Mouse (Mus musculus): ENCODE measurements around the gene Lrrc27. TPM values are rescaled to one million over a fixed set of nuclear protein-coding genes. Genes with fewer than 3 reads are reported as not detected.

Gene Lrrc27
- polyA plus RNA-seq, 1 experiment from 2014 or later: 3.0 TPM

GRCm38 (mm10) chr7:139246086-139246485 is 33.3 kb downstream of the Lrrc27 start:
- no peak overlapping the region for H3K4me3 ChIP-seq (replicated peaks)
- H3K36me3 ChIP-seq: no peaks in the 10 kb centered on the region
- 0 out of 2 replicates have a peak overlapping the region, but pooled peaks have one; percentile 34 for H3K27ac ChIP-seq (replicated peaks)
- H3K27me3 ChIP-seq: no peaks in the 10 kb centered on the region
- H3K9ac ChIP-seq: no peak overlapping the region
- peaks cover 48% of the 10 kb centered on the region for H3K4me1 ChIP-seq
- 58% methylated on average over 5 of the region's 5 CpGs for WGBS
- H3K4me2 ChIP-seq (replicated peaks): no peak overlapping the region
- no peak for ATAC-seq (ENCODE audit: insufficient number of reproducible peaks, low FRiP score, low TSS enrichment, low read depth)
- H3K9me3 ChIP-seq (replicated peaks): no peaks in the 10 kb centered on the region

- H3K4me1 ChIP-seq: peaks cover 59% of the 10 kb centered on the region
- H3K9me3 ChIP-seq (replicated peaks): no peaks in the 10 kb centered on the region
- H3K9ac ChIP-seq: peak overlapping the region; percentile 75; the same call in 1 of the 2 replicates
- peak overlapping the region; percentile 68 for H3K4me3 ChIP-seq (replicated peaks)
- ATAC-seq (ENCODE audit: insufficient number of reproducible peaks, low FRiP score, low TSS enrichment, low read depth): peak; percentile 35; the same call in 1 of the 2 replicates
- H3K4me2 ChIP-seq (replicated peaks): peak overlapping the region; percentile 89
- H3K36me3 ChIP-seq: no peaks in the 10 kb centered on the region
- H3K27me3 ChIP-seq: no peaks in the 10 kb centered on the region
- peak overlapping the region; percentile 86 for H3K27ac ChIP-seq (replicated peaks)
- 6% methylated on average over 38 of the region's 38 CpGs for WGBS
Measured at GRCm38 (mm10) chr7:139246931-139247880, 34.4 kb downstream of the Lrrc27 start.

DNA sequence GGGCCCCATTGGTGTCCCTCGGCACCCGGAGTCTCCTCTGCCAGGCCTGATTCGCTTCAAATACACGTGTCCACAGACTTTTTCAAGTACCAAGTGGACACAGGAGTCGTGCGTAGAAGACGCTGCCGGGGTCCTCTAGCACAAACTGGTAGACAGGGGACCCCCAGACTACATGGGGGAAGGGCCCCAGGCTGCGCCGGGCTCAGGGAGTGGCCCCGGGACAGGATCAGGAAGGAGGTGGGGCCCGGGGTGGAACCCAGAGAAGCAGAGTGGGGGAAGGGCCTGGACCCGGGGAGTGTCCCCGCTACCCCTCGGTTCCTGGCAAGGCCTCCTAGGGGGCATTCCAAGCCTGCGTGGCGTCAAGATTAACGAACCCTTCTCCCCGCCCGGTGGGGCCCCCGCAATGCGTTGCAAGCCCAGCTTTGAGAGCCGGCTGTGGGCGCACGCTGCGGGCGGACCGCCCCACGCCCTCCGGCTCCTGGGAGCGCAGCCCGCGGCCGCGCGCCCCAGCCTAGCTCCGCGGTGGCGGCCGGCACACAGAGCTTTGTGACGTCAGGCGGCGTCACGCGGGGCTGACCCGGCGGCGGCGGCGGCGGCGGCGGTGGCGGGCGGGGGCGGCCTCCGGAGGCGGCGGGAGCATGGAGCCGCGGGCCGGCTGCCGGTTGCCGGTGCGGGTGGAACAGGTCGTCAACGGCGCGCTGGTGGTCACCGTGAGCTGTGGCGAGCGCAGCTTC is 35.3 kb downstream of the Lrrc27 start, which contains the start of gene Pwwp2b:
Pwwp2b (plus strand) TSS at position 602 of the 734 bp plus-strand sequence.
- Histone ChIP-seq H3K36me3 (no peaks in the 10 kb centered on the region), H3K4me1 (peaks cover 63% of the 10 kb centered on the region), H3K9ac (peak within 1 kb of the TSS; percentile 75), H3K27me3 (no peaks in the 10 kb centered on the region), H3K4me3 (replicated peaks) (peak within 1 kb of the TSS; percentile 68), H3K9me3 (replicated peaks) (no peaks in the 10 kb centered on the region), H3K4me2 (replicated peaks) (peak within 1 kb of the TSS; percentile 89), H3K27ac (replicated peaks) (peak within 1 kb of the TSS; percentile 86)
- whole genome bisulfite sequencing: under 1% methylated on average over 71 of the region's 72 CpGs
- peak; percentile 80 for ATAC-seq (ENCODE audit: insufficient number of reproducible peaks, low FRiP score, low TSS enrichment, low read depth)

DNA sequence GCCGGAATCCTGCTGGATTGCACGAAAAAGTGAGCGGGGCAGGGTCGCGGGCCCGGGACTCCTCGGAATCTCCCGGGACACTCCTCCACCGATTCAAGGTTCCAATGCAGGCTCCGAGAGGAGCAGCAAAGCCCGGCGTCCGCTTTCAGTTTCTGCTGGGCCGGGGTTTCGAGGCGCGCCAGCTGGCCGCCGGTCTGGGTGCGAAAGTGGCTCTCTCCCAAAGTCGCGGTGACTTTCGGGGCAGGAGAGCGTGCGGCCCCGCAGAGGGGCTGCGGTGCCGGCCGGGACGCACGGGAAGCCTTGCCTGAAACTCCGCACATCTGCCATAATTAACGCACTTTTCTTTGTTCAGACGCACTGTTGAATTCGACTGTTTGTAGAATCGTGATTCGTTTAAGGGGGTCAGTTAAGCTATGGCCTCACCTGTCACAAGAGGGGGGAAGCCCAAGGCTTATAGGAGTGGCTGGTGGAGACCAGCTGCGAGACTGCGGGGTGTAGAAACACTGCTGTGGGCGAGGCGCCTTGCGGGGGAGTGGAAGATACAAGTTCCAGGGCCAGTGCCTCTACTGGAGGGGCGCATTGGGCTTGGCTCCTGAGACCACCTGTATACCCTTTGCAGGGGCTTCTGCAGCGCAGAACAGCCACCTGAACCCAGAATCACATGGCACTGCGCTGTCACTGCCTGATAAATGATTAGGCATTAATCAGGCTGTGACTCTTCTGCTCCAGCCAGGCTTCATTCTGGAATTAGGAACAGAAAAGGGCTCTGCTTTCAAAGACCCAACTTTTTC is 36.0 kb downstream of the Lrrc27 start:
- 2% methylated on average over 45 of the region's 45 CpGs for WGBS
- Histone ChIP-seq H3K36me3 (no peaks in the 10 kb centered on the region), H3K27ac (replicated peaks) (peak overlapping the region; percentile 86), H3K27me3 (no peaks in the 10 kb centered on the region), H3K9me3 (replicated peaks) (no peaks in the 10 kb centered on the region), H3K4me2 (replicated peaks) (peak overlapping the region; percentile 89), H3K4me3 (replicated peaks) (peak overlapping the region; percentile 68), H3K4me1 (peaks cover 70% of the 10 kb centered on the region), H3K9ac (peak overlapping the region; percentile 75)
- ATAC-seq (ENCODE audit: insufficient number of reproducible peaks, low FRiP score, low TSS enrichment, low read depth): no peak

GRCm38 (mm10) chr7:139249406-139250210 is 36.8 kb downstream of the Lrrc27 start:
- peaks cover 72% of the 10 kb centered on the region for H3K4me1 ChIP-seq
- peak overlapping the region; percentile 68 for H3K4me3 ChIP-seq (replicated peaks)
- no peak for ATAC-seq (ENCODE audit: insufficient number of reproducible peaks, low FRiP score, low TSS enrichment, low read depth)
- H3K4me2 ChIP-seq (replicated peaks): peak overlapping the region; percentile 89
- H3K27ac ChIP-seq (replicated peaks): peak overlapping the region; percentile 86; the same call in 1 of the 2 replicates
- H3K36me3 ChIP-seq: 0 out of 2 replicates have a peak, but pooled peaks cover under 1% of the 10 kb centered on the region
- no peaks in the 10 kb centered on the region for H3K9me3 ChIP-seq (replicated peaks)
- H3K27me3 ChIP-seq: no peaks in the 10 kb centered on the region
- 35% methylated on average over 7 of the region's 7 CpGs for WGBS
- H3K9ac ChIP-seq: no peak overlapping the region

GRCm38 (mm10) chr7:139251881-139252301 is 39.1 kb downstream of the Lrrc27 start:
- no peak overlapping the region for H3K9ac ChIP-seq

GRCm38 (mm10) chr7:139252566-139252965 is 39.8 kb downstream of the Lrrc27 start:
- Histone ChIP-seq H3K9ac (no peak overlapping the region), H3K27ac (replicated peaks) (peak overlapping the region; percentile 69; the same call in 1 of the 2 replicates), H3K36me3 (peaks cover 26% of the 10 kb centered on the region), H3K9me3 (replicated peaks) (no peaks in the 10 kb centered on the region), H3K4me3 (replicated peaks) (no peak overlapping the region), H3K4me1 (peaks cover 69% of the 10 kb centered on the region), H3K27me3 (no peaks in the 10 kb centered on the region), H3K4me2 (replicated peaks) (no peak overlapping the region)
- 86% methylated on average over 7 of the region's 7 CpGs for WGBS
- no peak for ATAC-seq (ENCODE audit: insufficient number of reproducible peaks, low FRiP score, low TSS enrichment, low read depth)

More at GRCm38 (mm10) chr7:139251881-139252301, 39.1 kb downstream of the Lrrc27 start:
- no peak overlapping the region for H3K4me3 ChIP-seq (replicated peaks)
- H3K9me3 ChIP-seq (replicated peaks): no peaks in the 10 kb centered on the region
- ATAC-seq (ENCODE audit: insufficient number of reproducible peaks, low FRiP score, low TSS enrichment, low read depth): no peak
- peaks cover 21% of the 10 kb centered on the region for H3K36me3 ChIP-seq
- H3K4me1 ChIP-seq: peaks cover 69% of the 10 kb centered on the region
- H3K27ac ChIP-seq (replicated peaks): peak overlapping the region; percentile 69; the same call in 1 of the 2 replicates
- WGBS: 56% methylated on average over 5 of the region's 5 CpGs
- H3K27me3 ChIP-seq: no peaks in the 10 kb centered on the region
- H3K4me2 ChIP-seq (replicated peaks): no peak overlapping the region

DNA sequence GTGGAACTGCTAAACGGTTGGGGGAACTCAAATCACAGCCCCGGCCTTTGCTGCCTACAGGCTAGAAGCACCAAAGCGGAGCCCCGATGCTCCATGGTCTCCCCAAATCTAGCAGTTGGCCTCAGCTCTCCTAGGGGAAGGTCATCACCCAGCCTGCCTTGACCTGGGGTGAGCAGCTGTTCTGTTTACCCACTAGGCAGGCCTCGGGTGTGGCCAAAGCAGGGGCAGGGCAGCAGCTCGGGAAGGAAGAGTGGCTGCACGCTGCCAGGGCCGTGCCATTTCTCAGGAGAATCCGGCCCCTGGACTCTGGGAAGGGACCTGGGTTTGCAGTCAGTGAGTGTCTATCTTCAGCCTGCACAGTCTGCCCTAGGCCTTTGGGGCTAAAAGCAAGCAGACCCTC is 40.2 kb downstream of the Lrrc27 start:
- no peak overlapping the region for H3K4me2 ChIP-seq (replicated peaks)
- peaks cover 26% of the 10 kb centered on the region for H3K36me3 ChIP-seq
- H3K27me3 ChIP-seq: no peaks in the 10 kb centered on the region
- H3K9ac ChIP-seq: no peak overlapping the region
- no peak overlapping the region; the same call in 1 of the 2 replicates for H3K27ac ChIP-seq (replicated peaks)
- no peak overlapping the region for H3K4me3 ChIP-seq (replicated peaks)
- no peaks in the 10 kb centered on the region for H3K9me3 ChIP-seq (replicated peaks)
- ATAC-seq (ENCODE audit: insufficient number of reproducible peaks, low FRiP score, low TSS enrichment, low read depth): no peak
- peaks cover 69% of the 10 kb centered on the region for H3K4me1 ChIP-seq
- 54% methylated on average over 9 of the region's 9 CpGs for WGBS

DNA sequence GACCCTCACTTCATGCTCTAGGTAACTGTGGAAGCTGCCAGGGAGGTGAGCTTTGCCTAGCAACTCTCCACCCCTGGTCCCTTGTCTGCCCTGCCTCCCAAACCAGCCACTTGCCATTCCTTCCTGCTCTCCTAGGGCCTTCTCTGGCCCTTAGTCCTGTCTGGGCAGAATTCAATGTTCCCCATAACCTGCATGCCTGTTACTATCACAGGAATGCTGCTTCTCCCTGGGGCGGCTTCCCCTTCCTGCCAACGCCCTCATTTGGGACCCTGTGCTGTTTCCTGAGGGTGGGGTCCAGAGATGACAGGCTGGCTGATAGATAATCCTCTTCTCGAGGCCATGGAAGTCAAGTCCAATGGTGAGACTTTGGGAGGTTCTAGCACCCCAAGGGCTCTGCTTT is 40.7 kb downstream of the Lrrc27 start:
- ATAC-seq (ENCODE audit: insufficient number of reproducible peaks, low FRiP score, low TSS enrichment, low read depth): no peak
- Histone ChIP-seq H3K36me3 (peaks cover 26% of the 10 kb centered on the region), H3K27ac (replicated peaks) (no peak overlapping the region), H3K4me2 (replicated peaks) (no peak overlapping the region), H3K9me3 (replicated peaks) (no peaks in the 10 kb centered on the region), H3K4me1 (peaks cover 74% of the 10 kb centered on the region), H3K27me3 (no peaks in the 10 kb centered on the region), H3K4me3 (replicated peaks) (no peak overlapping the region), H3K9ac (no peak overlapping the region)
- 48% methylated on average over 3 of the region's 3 CpGs for WGBS

DNA sequence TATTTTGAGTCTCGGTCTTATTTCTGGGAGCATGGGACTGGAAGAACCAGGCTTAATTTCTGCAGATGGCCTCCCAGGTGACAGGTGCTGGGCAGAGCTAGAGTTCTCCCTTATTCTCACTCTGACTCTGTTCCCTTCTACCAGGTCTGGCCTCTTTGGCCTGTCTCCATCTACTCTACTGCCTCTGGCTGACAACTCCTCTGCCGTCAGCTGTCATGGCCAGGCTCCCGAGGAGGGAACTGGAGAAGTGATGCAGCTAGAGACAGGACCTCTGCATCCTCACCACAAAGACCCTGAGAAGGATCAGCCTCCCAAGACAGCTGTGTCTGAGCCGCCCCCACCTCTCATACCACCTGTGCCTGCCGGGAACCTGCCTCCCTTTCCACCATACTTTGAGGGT is 41.8 kb downstream of the Lrrc27 start:
- no peaks in the 10 kb centered on the region for H3K27me3 ChIP-seq
- H3K4me3 ChIP-seq (replicated peaks): no peak overlapping the region
- 77% methylated on average over 5 of the region's 5 CpGs for WGBS
- no peak for ATAC-seq (ENCODE audit: insufficient number of reproducible peaks, low FRiP score, low TSS enrichment, low read depth)
- H3K9ac ChIP-seq: no peak overlapping the region
- H3K27ac ChIP-seq (replicated peaks): no peak overlapping the region
- no peak overlapping the region for H3K4me2 ChIP-seq (replicated peaks)
- peaks cover 76% of the 10 kb centered on the region for H3K4me1 ChIP-seq
- peaks cover 26% of the 10 kb centered on the region for H3K36me3 ChIP-seq
- no peaks in the 10 kb centered on the region for H3K9me3 ChIP-seq (replicated peaks)

Data from embryonic facial prominence, embryonic 15.5 days (tissue).